Mouse (Mus musculus) spleen, embryonic (tissue): ENCODE data around the gene Scaper.

Experiments used
- CTCF ChIA-PET: fragments of 350-600 bp; sonication (Branson Sonifier 250); formaldehyde crosslinking; loops from one replicate; lab custom pipeline; 2022; lab: Charles Lee

Gene Scaper

GRCm38 (mm10) chr9:55608701-55609531 lies 329.0 kb downstream of the Scaper start:
- CTCF ChIA-PET, result no interaction called here

GRCm38 (mm10) chr9:55598594-55598993 lies 339.3 kb downstream of the Scaper start:
- CTCF ChIA-PET, result no interaction called here

- CTCF ChIA-PET, result no interaction called here
These were observed 351.8 kb downstream of the Scaper start for GRCm38 (mm10) chr9:55586141-55586540.

- CTCF ChIA-PET, result no interaction called here
These were observed 356.5 kb downstream of the Scaper start for GRCm38 (mm10) chr9:55581414-55581813.

GRCm38 (mm10) chr9:55576571-55576970 lies 361.3 kb downstream of the Scaper start:
- CTCF ChIA-PET, result no interaction called here

GRCm38 (mm10) chr9:55571071-55571470 lies 366.8 kb downstream of the Scaper start:
- CTCF ChIA-PET, result no interaction called here

GRCm38 (mm10) chr9:55568466-55569159 lies 369.3 kb downstream of the Scaper start:
- CTCF ChIA-PET, result no interaction called here

- CTCF ChIA-PET, result no interaction called here
These were observed 377.0 kb downstream of the Scaper start for GRCm38 (mm10) chr9:55560960-55561359.

GRCm38 (mm10) chr9:55554986-55555385 lies 382.9 kb downstream of the Scaper start:
- CTCF ChIA-PET, result no interaction called here

GRCm38 (mm10) chr9:55549302-55549890 lies 388.5 kb downstream of the Scaper start:
- CTCF ChIA-PET, result no interaction called here

- CTCF ChIA-PET, result no interaction called here
These were observed 389.0 kb downstream of the Scaper start for GRCm38 (mm10) chr9:55548871-55549270.

- CTCF ChIA-PET, result no interaction called here
These were observed 391.5 kb downstream of the Scaper start for GRCm38 (mm10) chr9:55546176-55547010.

GRCm38 (mm10) chr9:55545556-55546175 lies 392.3 kb downstream of the Scaper start:
- CTCF ChIA-PET, result interaction anchor here (0.9 kb wide), 1 partner anchor 10 kb away, joined by 3 read pairs; no protein-coding TSS in a partner anchor

GRCm38 (mm10) chr9:55544861-55545555 lies 392.9 kb downstream of the Scaper start:
- CTCF ChIA-PET, result interaction anchor here (0.9 kb wide), 1 partner anchor 9 kb away, joined by 3 read pairs; no protein-coding TSS in a partner anchor

GRCm38 (mm10) chr9:55543703-55544401 lies 394.1 kb downstream of the Scaper start:
- CTCF ChIA-PET, result interaction anchor here (0.7 kb wide), 1 partner anchor 869 kb away, joined by 7 read pairs; no protein-coding TSS in a partner anchor

GRCm38 (mm10) chr9:55543336-55543702 lies 394.6 kb downstream of the Scaper start:
- CTCF ChIA-PET, result interaction anchor here (0.7 kb wide), 1 partner anchor 870 kb away, joined by 7 read pairs; no protein-coding TSS in a partner anchor

- CTCF ChIA-PET, result interaction anchor here (0.7 kb wide), 1 partner anchor 870 kb away, joined by 7 read pairs; no protein-coding TSS in a partner anchor
These were observed 395.3 kb downstream of the Scaper start for GRCm38 (mm10) chr9:55542366-55543325.

- CTCF ChIA-PET, result no interaction called here
These were observed 396.1 kb downstream of the Scaper start for GRCm38 (mm10) chr9:55541681-55542365.
